Comparison of ENCODE assay signal across 13 mouse cellular contexts in the genomic region with DNA sequence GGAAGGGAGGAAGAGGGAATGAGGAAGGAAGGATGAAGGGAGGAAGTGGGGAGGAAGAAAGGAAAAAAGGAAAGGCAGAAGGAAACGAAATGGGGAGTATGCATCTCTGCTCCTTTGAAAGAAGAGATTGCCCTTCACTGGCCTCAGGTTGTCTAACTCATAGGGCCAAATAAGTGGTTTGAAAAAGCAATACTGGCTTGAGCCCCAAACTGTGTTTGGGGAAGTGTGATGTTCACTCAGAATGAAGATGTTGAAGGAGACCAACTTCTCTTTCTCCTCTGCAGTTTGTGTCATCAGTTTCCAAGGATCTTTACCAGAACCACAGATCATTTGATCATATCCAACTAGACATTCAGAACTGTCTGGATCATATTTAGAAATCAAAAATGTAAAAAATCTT.
"Had no signal": no experiment of that assay in that cellular context is flagged by ENCODE, and none has a peak within 500 bp of the region (broad histone marks: within the 10 kb centered on the region; RNA-seq: fewer than 3 reads in every experiment).

No protein-coding gene starts in this region.

- DNase-seq: kidney, adult 18-20 months; kidney, postnatal 10 days; kidney, postnatal 4 days; lung, embryonic 14.5 days; lung, postnatal 10 days; retina, postnatal 1 day; thymus, adult 18-20 months; thymus, postnatal 25 days had no signal

- H3K4me1 ChIP-seq: liver, embryonic 12.5 days; midbrain, embryonic 13.5 days; neural tube, embryonic 12.5 days had no signal

- H3K4me3 ChIP-seq: layer of hippocampus, adult 2 months; limb, embryonic 10.5 days; liver, embryonic 12.5 days; midbrain, embryonic 13.5 days; neural tube, embryonic 12.5 days had no signal

- H3K27me3 ChIP-seq: liver, embryonic 12.5 days; midbrain, embryonic 13.5 days; neural tube, embryonic 12.5 days had no signal

- ATAC-seq: liver, embryonic 12.5 days; midbrain, embryonic 13.5 days had no signal

- H3K36me3 ChIP-seq: limb, embryonic 10.5 days; liver, embryonic 12.5 days; midbrain, embryonic 13.5 days; neural tube, embryonic 12.5 days had no signal

- H3K27ac ChIP-seq: layer of hippocampus, adult 2 months; limb, embryonic 10.5 days; liver, embryonic 12.5 days; midbrain, embryonic 13.5 days; neural tube, embryonic 12.5 days had no signal
